Mouse (Mus musculus) ES-E14 (cell line): ENCODE data around the gene Cuedc1. TPM values are rescaled to one million over a fixed set of nuclear protein-coding genes. Genes with fewer than 3 reads are reported as not detected.

Experiments used
- DNase-seq: peaks from one replicate; pipeline ENCODE4 v3.0.0-alpha.2; 2013; ENCODE audit warnings: low read depth, low spot score
- H3K27ac ChIP-seq: 2 replicates; pipeline ENCODE4 v1.5.1; 2012; ENCODE audit warnings: low read depth, mild to moderate bottlenecking, low read length, moderate library complexity, mixed read lengths; ENCODE audit not compliant: poor library complexity, insufficient read depth, severe bottlenecking
- H3K36me3 ChIP-seq: 2 replicates; pipeline ENCODE4 v1.6.1; 2012; ENCODE audit warnings: mild to moderate bottlenecking, low read length, moderate library complexity, mixed read lengths; ENCODE audit not compliant: control insufficient read depth, poor library complexity, insufficient read depth, severe bottlenecking
- H3K4me1 ChIP-seq, 2 experiments: fragments of 150-350 bp in 1 of 2; sonication (generic) in 1 of 2; 2 replicates each; pipeline ENCODE4 v1.6.1; 2012; ENCODE audit warnings: low read length in 2 of 2, mild to moderate bottlenecking in 1 of 2, mixed read lengths in 1 of 2; ENCODE audit not compliant: control insufficient read depth in 2 of 2, insufficient read depth in 2 of 2, poor library complexity in 1 of 2
- H3K4me3 ChIP-seq, 2 experiments: fragments of 150-350 bp in 1 of 2; sonication (generic) in 1 of 2; 2 replicates each; pipeline ENCODE4 v1.5.1; 2012; ENCODE audit warnings: low read length in 2 of 2, low read depth in 1 of 2, mild to moderate bottlenecking in 1 of 2, mixed read lengths in 1 of 2; ENCODE audit not compliant: insufficient read depth in 1 of 2, poor library complexity in 1 of 2, severe bottlenecking in 1 of 2
- H3K9ac ChIP-seq: 2 replicates; pipeline ENCODE4 v1.6.1; 2012; ENCODE audit warnings: low read depth, mild to moderate bottlenecking, low read length, mixed read lengths; ENCODE audit not compliant: poor library complexity, insufficient read depth, severe bottlenecking
- H3K9me3 ChIP-seq: fragments of 150-350 bp; sonication (generic); 2 replicates; pipeline ENCODE4 v1.6.1; 2012; ENCODE audit warnings: low read depth, mild to moderate bottlenecking, low read length; ENCODE audit not compliant: control insufficient read depth, insufficient read depth
- CHD2 ChIP-seq: IDR thresholded peaks from 2 replicates; pipeline ENCODE4 v1.6.1; 2014; ENCODE audit warnings: mild to moderate bottlenecking, low read depth, low read length, inconsistent platforms
- HCFC1 ChIP-seq: IDR thresholded peaks from 2 replicates; pipeline ENCODE4 v1.6.1; 2012; ENCODE audit warnings: low read length, inconsistent platforms, borderline replicate concordance; ENCODE audit not compliant: insufficient read depth
- MAFK ChIP-seq: IDR thresholded peaks from 2 replicates; pipeline ENCODE4 v1.6.1; 2014; ENCODE audit warnings: mild to moderate bottlenecking, low read depth, low read length, inconsistent platforms; ENCODE audit not compliant: insufficient read depth
- ZC3H11A ChIP-seq: IDR thresholded peaks from 2 replicates; pipeline ENCODE4 v1.6.1; 2012; ENCODE audit warnings: low read depth, mild to moderate bottlenecking, inconsistent platforms, low read length, borderline replicate concordance
- ZNF384 ChIP-seq: IDR thresholded peaks from 2 replicates; pipeline ENCODE4 v1.6.1; 2012; ENCODE audit warnings: low read depth, low read length, inconsistent platforms
- in situ Hi-C, 2 experiments: fragments of 600-800 bp; cut with MboI; formaldehyde crosslinking; loops; one replicate each; pipeline ENCODE4 v1.15.1; 2025; ENCODE audit warnings: low sequenced_read_pairs in 2 of 2, inconsistent platforms in 1 of 2; ENCODE audit not compliant: unreplicated experiment in 2 of 2
- total RNA-seq: library from RNA; depleted of rRNA; stranded (reverse); fragments of 300-350 nt; gene quantifications from 2 replicates; pipeline ENCODE4 v1.2.3, GENCODE M21; 2012

Gene Cuedc1
- total RNA-seq, 1 experiment: 8.7 TPM

DNA sequence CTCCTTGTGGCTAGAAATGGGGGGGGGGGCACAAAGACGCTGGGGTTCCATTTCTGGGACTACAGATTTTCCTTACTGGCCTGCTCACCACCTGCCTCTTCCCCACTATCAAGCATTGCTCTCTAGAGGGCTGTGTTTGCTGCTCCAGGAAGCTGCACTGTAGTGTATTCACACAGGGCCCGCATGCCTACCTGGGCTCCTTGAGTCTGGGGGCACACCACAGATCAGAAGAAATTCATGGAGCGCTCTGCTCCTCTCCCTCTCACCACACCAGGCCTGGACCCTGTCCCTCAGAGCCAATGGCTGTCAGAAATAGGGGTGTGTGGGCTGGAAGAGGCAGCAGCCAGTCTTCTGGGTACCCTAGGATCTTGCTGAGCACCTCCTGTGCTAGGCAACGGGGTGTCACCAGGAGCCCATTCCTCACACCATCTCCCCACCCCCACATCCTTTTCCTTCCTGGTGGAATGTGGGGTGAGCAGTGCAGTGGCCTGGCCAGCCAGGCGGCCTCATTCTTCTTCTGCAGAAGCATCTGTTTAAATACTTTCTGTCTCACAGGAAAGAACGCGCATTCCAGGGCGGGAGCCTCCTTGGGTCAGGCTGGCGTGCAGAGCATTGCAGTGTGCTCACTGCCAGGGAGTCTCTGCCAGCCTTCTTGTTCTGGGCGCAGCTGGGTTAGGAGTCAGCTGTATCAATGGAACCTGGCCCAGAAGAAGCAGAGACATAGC lies 74.9 kb downstream of the Cuedc1 start:
- H3K4me3 ChIP-seq: peak overlapping the region in 1 of 2 experiments; percentile 11; a peak in 1 of 4 replicates
- H3K9ac ChIP-seq: peak overlapping the region; percentile 54
- in situ Hi-C loops: no loop called here
- H3K36me3 ChIP-seq: no peaks in the 10 kb centered on the region
- no peak for DNase-seq
- H3K4me1 ChIP-seq: peaks cover 27 to 45% of the 10 kb centered on the region in 2 experiments
- TF ChIP-seq HCFC1: no peak
- no peak for TF ChIP-seq CHD2
- no peak for TF ChIP-seq ZNF384
- TF ChIP-seq ZC3H11A: no peak
- no peak for TF ChIP-seq MAFK
- H3K9me3 ChIP-seq: no peaks in the 10 kb centered on the region
- H3K27ac ChIP-seq: peak overlapping the region; percentile 92

DNA sequence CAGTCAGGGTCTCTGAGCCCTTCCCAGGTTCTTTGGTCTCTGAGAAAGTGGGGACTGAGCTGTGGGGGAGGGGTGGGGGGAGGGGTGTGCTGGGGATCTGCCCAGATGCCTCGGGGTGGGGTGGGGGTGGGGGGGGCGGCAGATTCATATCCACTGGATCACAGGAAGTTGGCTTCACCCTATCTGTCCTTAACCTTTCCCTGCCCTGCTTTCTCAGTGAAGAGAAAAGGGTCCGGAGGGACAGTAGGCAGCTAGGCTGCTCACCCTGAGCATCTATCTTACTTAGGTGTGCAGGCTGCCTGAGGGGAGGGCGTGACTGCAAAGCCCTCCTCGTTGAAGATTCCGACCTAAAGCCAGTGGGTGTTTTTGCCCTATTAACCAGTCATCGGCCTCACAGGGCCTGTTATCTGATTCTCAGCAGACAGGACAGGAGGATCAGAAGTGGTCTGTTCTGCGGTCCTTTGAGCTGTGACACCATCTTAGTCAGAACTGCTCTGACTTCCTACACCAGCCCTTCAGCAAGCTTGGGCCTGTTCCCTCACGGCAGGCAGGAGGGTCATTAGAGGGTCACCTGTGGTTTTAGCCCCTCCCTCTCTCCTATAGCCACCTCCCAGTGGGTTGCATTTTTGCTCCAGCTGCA lies 75.6 kb downstream of the Cuedc1 start:
- Histone ChIP-seq H3K4me1 (peaks cover 27 to 52% of the 10 kb centered on the region in 2 experiments), H3K9ac (peak overlapping the region; percentile 64; the same call in 1 of the 2 replicates), H3K9me3 (no peaks in the 10 kb centered on the region), H3K36me3 (no peaks in the 10 kb centered on the region), H3K4me3 (peak overlapping the region; percentile 22 to 44), H3K27ac (peak overlapping the region; percentile 92)
- in situ Hi-C loops: no loop called here
- TF ChIP-seq ZC3H11A (no peak), HCFC1 (no peak), MAFK (no peak), CHD2 (no peak), ZNF384 (no peak)
- no peak for DNase-seq

GRCm38 (mm10) chr11:88180467-88180958 lies 82.7 kb downstream of the Cuedc1 start:
- DNase-seq: no peak
- TF ChIP-seq MAFK: no peak
- no peak for TF ChIP-seq ZC3H11A
- no peak for TF ChIP-seq ZNF384
- TF ChIP-seq HCFC1: no peak
- TF ChIP-seq CHD2: no peak
- peaks cover 7 to 53% of the 10 kb centered on the region in 2 experiments; a peak in 3 of 4 replicates for H3K4me1 ChIP-seq
- H3K9ac ChIP-seq: peak overlapping the region; percentile 30; the same call in 1 of the 2 replicates
- H3K36me3 ChIP-seq: peaks cover 5% of the 10 kb centered on the region; the same call in 1 of the 2 replicates
- no peak overlapping the region for H3K4me3 ChIP-seq
- H3K9me3 ChIP-seq: no peaks in the 10 kb centered on the region
- H3K27ac ChIP-seq: 0 out of 2 replicates have a peak overlapping the region, but pooled peaks have one; percentile 28
- in situ Hi-C loops: no loop called here

- Histone ChIP-seq H3K4me1 (peaks cover 7 to 53% of the 10 kb centered on the region in 2 experiments; a peak in 3 of 4 replicates), H3K27ac (0 out of 2 replicates have a peak overlapping the region, but pooled peaks have one; percentile 28), H3K36me3 (peaks cover 5% of the 10 kb centered on the region; the same call in 1 of the 2 replicates), H3K4me3 (no peak overlapping the region; a peak in 1 of 4 replicates), H3K9ac (peak overlapping the region; percentile 30; the same call in 1 of the 2 replicates), H3K9me3 (no peaks in the 10 kb centered on the region)
- DNase-seq: no peak
- in situ Hi-C loops: no loop called here
- TF ChIP-seq HCFC1: no peak
- TF ChIP-seq ZC3H11A: no peak
- peak; percentile 62; the same call in 1 of the 2 replicates for TF ChIP-seq MAFK
- no peak for TF ChIP-seq CHD2
- TF ChIP-seq ZNF384: no peak
Observed at GRCm38 (mm10) chr11:88180959-88181619, 83.2 kb downstream of the Cuedc1 start.
